Mouse (Mus musculus) limb, embryonic 14.5 days (tissue): ENCODE data around the gene Baiap2. TPM values are rescaled to one million over a fixed set of nuclear protein-coding genes. Genes with fewer than 3 reads are reported as not detected.

Experiments used
- ATAC-seq: fragments of 200-750 bp; cut with Nextera tagmentation; 2 replicates; pipeline ENCODE4 v1.8.0; 2017; ENCODE audit warnings: low read depth, moderate number of reproducible peaks, moderate TSS enrichment; ENCODE audit not compliant: low FRiP score
- DNase-seq: peaks from one replicate; pipeline ENCODE4 v3.0.0-alpha.2; 2015; ENCODE audit warnings: low spot score
- H3K27ac ChIP-seq: fragments of 300-500 bp; sonication (generic); replicated peaks from 2 replicates; pipeline ENCODE4 v1.5.1; 2014; ENCODE audit warnings: low read depth, mild to moderate bottlenecking, low read length, moderate library complexity, mixed read lengths
- H3K27me3 ChIP-seq: fragments of 300-500 bp; sonication (generic); 2 replicates; pipeline ENCODE4 v1.6.1; 2014; ENCODE audit warnings: low read length, mixed read lengths; ENCODE audit not compliant: control insufficient read depth, insufficient read depth
- H3K36me3 ChIP-seq: fragments of 300-500 bp; sonication (generic); 2 replicates; pipeline ENCODE4 v1.6.1; 2014; ENCODE audit warnings: mild to moderate bottlenecking, low read length, moderate library complexity, mixed read lengths; ENCODE audit not compliant: control insufficient read depth, insufficient read depth
- H3K4me1 ChIP-seq: fragments of 300-500 bp; sonication (generic); 2 replicates; pipeline ENCODE4 v1.6.1; 2014; ENCODE audit warnings: antibody characterized with exemption, low read length, mixed read lengths; ENCODE audit not compliant: control insufficient read depth, insufficient read depth
- H3K4me2 ChIP-seq: fragments of 300-500 bp; sonication (generic); replicated peaks from 2 replicates; pipeline ENCODE4 v1.6.1; 2014; ENCODE audit warnings: low read depth, mild to moderate bottlenecking, low read length, moderate library complexity; ENCODE audit not compliant: severe bottlenecking
- H3K4me3 ChIP-seq: fragments of 300-500 bp; sonication (generic); replicated peaks from 2 replicates; pipeline ENCODE4 v1.5.1; 2014; ENCODE audit warnings: low read length
- H3K9ac ChIP-seq: fragments of 300-500 bp; sonication (generic); 2 replicates; pipeline ENCODE4 v1.6.1; 2014; ENCODE audit warnings: mild to moderate bottlenecking, low read depth, low read length, moderate library complexity; ENCODE audit not compliant: severe bottlenecking
- H3K9me3 ChIP-seq: fragments of 300-500 bp; sonication (generic); 2 replicates; pipeline ENCODE4 v1.6.1; 2016; ENCODE audit warnings: low read length; ENCODE audit not compliant: control insufficient read depth
- POLR2A ChIP-seq: fragments of 200-500 bp; IDR thresholded peaks from 2 replicates; pipeline ENCODE4 v1.8.0; 2012; ENCODE audit warnings: inconsistent platforms, mild to moderate bottlenecking, moderate library complexity, borderline replicate concordance; ENCODE audit not compliant: insufficient read depth, insufficient read length; ENCODE audit errors: extremely low read depth
- WGBS: fragments of 180-500 bp; shearing (Covaris S2); extraction: QIAGEN DNeasy Blood & Tissue Kit; methylation state at CpG from one replicate; pipeline ENCODE4 v1.1.7; 2014; 5-methylcytosine and 5-hydroxymethylcytosine counted together
- microRNA counts: library from miRNA; unstranded; fragments of <30 nt; microRNA quantifications from one replicate; lab custom pipeline; 2016
- microRNA-seq: library from miRNA; unstranded; fragments of <30 nt; microRNA quantifications from one replicate; pipeline ENCODE4, GENCODE M21; 2016
- polyA plus RNA-seq, 2 experiments: library from polyadenylated mRNA; depleted of rRNA in 1 of 2; stranded (reverse) in 1 of 2; unstranded in 1 of 2; fragments of >200 nt; fragmentation: Nextera tagmentation in 1 of 2; extraction: Ambion mirVana in 1 of 2; gene quantifications; 2 replicates each; pipeline versions ENCODE4 v1.2.1 to v1.2.3; 2012 to 2014

The Baiap2 gene
- polyA plus RNA-seq, 2 experiments = 28.1 to 29.5 TPM

DNA sequence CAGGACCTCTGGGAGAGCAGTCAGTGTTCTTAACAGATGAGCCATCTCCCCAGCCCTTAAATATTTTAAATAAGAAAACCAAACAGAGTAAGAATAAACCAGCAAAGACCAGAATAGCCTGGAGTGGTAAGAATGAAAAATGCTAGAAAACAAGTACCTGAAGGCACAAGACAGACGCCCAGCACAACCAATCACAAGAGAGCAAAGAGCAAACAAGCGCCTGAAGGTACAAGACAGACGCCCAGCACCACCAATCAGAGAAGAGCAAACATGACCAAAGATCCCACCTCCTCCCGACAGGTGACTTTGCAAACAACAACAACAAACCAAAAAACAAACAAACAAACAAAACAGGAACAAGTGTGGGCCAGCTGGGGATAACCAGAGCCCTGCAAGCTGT lies 111.3 kb downstream of the Baiap2 start:
- Histone ChIP-seq H3K9me3 (no peaks in the 10 kb centered on the region), H3K4me1 (peaks cover 6% of the 10 kb centered on the region; the same call in 1 of the 2 replicates), H3K36me3 (no peaks in the 10 kb centered on the region), H3K27ac (no peak overlapping the region), H3K4me2 (no peak overlapping the region), H3K27me3 (no peaks in the 10 kb centered on the region), H3K4me3 (no peak overlapping the region), H3K9ac (no peak overlapping the region)
- no peak for TF ChIP-seq POLR2A
- DNase-seq (no peak), ATAC-seq (no peak)
- WGBS = 74% methylated on average over 4 of the region's 4 CpGs

DNA sequence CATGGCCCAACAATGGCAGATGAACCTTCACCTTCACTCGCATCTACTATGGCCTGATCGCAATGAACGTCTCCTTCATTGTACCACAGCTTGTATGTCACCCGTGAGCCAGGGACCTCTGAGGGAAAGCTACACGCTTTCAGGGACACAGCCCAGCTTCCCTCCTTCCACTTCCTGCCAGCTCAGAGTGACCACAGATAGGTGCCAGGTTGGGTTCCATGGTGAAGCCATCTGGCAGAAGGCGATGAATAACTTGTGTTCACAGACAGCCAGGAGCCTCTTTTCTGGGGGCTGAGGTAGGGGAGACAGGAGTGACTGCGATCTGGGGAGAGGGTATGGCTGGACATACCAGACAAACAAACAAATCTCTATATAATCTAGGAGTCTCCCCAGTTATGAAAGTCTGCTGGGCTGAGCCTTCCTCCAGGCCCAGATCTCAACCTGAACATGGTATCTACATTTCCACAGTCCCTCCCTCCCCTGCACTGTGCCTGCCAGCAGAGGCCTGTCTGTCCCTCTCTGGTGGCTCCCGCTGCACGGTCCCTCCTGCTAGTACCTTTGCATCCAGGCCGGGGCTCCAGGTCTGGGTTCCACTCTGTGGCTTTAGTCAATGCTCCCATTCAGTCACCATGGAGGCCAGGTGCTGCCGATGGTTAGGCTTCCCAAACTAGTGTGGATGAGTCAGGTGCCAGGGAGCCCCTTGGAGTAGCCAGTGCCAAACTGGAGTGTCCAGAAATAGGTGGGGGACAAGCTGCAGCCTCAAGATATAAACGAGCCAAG lies 113.6 kb downstream of the Baiap2 start:
- DNase-seq (no peak), ATAC-seq (no peak)
- Histone ChIP-seq H3K4me2 (no peak overlapping the region), H3K27me3 (no peaks in the 10 kb centered on the region), H3K9me3 (no peaks in the 10 kb centered on the region), H3K36me3 (no peaks in the 10 kb centered on the region), H3K4me1 (peaks cover 6% of the 10 kb centered on the region; the same call in 1 of the 2 replicates), H3K9ac (no peak overlapping the region), H3K4me3 (no peak overlapping the region), H3K27ac (no peak overlapping the region)
- no peak for TF ChIP-seq POLR2A
- WGBS = 82% methylated on average over 12 of the region's 12 CpGs

MicroRNAs encoded within 50 kb of the gene (microRNA counts, 519-probe panel; counts per million panel counts)
- microRNA mmu-miR-338-3p (lab: Ali Mortazavi, UCI) = 2,961 counts per million, percentile 55 among the panel's probes with 10 or more counts
- not detected for microRNA mmu-miR-338-5p (lab: Ali Mortazavi, UCI)

Small RNAs within 50 kb of the gene (microRNA-seq; reads per million reads assigned to microRNA genes)
- not detected for gene Mir3065
- gene Mir338 = not detected

Other genes starting within 250 kb of the Baiap2 start
- gene Chmp6, start 29.3 kb upstream of the Baiap2 start, polyA plus RNA-seq (2012; rRNA removed) = 55.8 and 59.4 TPM in 2 replicates
- gene Chmp6, start 29.3 kb upstream of the Baiap2 start, polyA plus RNA-seq (2014; fragmentation: Nextera tagmentation; extraction: Ambion mirVana) = 96.0 and 101 TPM in 2 replicates
- 14.8 and 19.0 TPM in 2 replicates for gene Aatk, start 104.4 kb downstream of the Baiap2 start, polyA plus RNA-seq (2012; rRNA removed)
- 5.9 and 8.1 TPM in 2 replicates for gene Aatk, start 104.4 kb downstream of the Baiap2 start, polyA plus RNA-seq (2014; fragmentation: Nextera tagmentation; extraction: Ambion mirVana)
- gene Cep131, start 144.1 kb downstream of the Baiap2 start, polyA plus RNA-seq (2012; rRNA removed) = 26.6 and 31.7 TPM in 2 replicates
- gene Cep131, start 144.1 kb downstream of the Baiap2 start, polyA plus RNA-seq (2014; fragmentation: Nextera tagmentation; extraction: Ambion mirVana) = 23.3 and 23.8 TPM in 2 replicates
- gene Tepsin, start 156.0 kb downstream of the Baiap2 start, polyA plus RNA-seq (2012; rRNA removed) = 50.4 and 61.9 TPM in 2 replicates
- gene Tepsin, start 156.0 kb downstream of the Baiap2 start, polyA plus RNA-seq (2014; fragmentation: Nextera tagmentation; extraction: Ambion mirVana) = 14.8 and 17.1 TPM in 2 replicates
- gene Ndufaf8, start 156.2 kb downstream of the Baiap2 start, polyA plus RNA-seq (2012; rRNA removed) = 33.9 and 40.0 TPM in 2 replicates
- gene Ndufaf8, start 156.2 kb downstream of the Baiap2 start, polyA plus RNA-seq (2014; fragmentation: Nextera tagmentation; extraction: Ambion mirVana) = 81.2 and 85.2 TPM in 2 replicates
- gene Slc38a10, start 208.6 kb downstream of the Baiap2 start, polyA plus RNA-seq (2012; rRNA removed) = 92.3 and 134 TPM in 2 replicates
- 71.9 and 76.1 TPM in 2 replicates for gene Slc38a10, start 208.6 kb downstream of the Baiap2 start, polyA plus RNA-seq (2014; fragmentation: Nextera tagmentation; extraction: Ambion mirVana)